Mouse (Mus musculus): ENCODE measurements around the gene Adcy2.

DNA sequence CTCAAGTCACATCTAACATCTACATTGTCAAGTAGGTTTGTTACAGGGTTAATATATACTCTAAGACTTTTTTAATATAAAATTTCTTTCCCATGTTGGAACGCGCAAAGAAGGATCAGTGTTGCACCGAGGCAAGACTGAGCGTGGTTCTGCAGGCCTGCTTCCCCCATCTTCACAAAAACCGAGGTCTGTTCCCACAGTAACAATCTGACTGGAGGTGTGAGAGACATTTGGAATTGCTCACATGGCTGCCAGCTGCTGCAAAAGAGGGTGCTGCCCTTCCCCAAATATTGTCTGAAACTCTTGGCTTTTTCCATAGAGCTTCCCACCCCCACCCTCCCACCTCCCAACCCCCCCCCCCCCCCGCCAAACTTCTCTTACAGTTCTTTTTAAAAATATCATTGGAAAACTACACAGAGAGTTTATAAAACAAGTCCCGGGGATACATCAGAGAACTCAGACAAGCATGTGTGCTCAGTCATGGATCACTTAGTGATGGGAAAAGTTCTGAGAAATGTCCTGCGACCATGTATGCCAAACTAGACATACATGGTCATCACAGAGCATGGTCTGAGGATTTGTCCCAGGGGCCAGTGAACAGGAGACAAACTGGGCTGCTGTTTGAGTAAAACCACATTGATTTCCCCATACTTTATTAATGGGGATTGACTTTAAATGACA is 67.6 kb downstream of the Adcy2 start:
- no peak for TF ChIP-seq POLR2A (IDR thresholded peaks at IDR 0.05; ENCODE audit: control insufficient read depth, low read depth, low read length)
- TF ChIP-seq CTCF (IDR thresholded peaks at IDR 0.05; ENCODE audit: control insufficient read depth, insufficient read depth, insufficient replicate concordance, low read depth, low read length) = no peak
